Mouse (Mus musculus) left cerebral cortex, postnatal 4 days (tissue): ENCODE results near the gene Fam117a. TPM values are rescaled to one million over a fixed set of nuclear protein-coding genes. Genes with fewer than 3 reads are reported as not detected.

Experiments
- DNase-seq: peaks from one replicate; pipeline ENCODE4 v3.0.0-alpha.2; 2022
- intact Hi-C: fragments of 180-260 bp; cut with DNase I; formaldehyde crosslinking; loops from one replicate; pipeline ENCODE4 v1.15.1; 2025
- total RNA-seq, 2 experiments: library from RNA; stranded (reverse); gene quantifications; 2 replicates each; pipeline ENCODE4 v1.2.3; 2021

Gene Fam117a
- total RNA-seq, 2 experiments from 2014 or later: 4.5 to 4.8 TPM

DNA sequence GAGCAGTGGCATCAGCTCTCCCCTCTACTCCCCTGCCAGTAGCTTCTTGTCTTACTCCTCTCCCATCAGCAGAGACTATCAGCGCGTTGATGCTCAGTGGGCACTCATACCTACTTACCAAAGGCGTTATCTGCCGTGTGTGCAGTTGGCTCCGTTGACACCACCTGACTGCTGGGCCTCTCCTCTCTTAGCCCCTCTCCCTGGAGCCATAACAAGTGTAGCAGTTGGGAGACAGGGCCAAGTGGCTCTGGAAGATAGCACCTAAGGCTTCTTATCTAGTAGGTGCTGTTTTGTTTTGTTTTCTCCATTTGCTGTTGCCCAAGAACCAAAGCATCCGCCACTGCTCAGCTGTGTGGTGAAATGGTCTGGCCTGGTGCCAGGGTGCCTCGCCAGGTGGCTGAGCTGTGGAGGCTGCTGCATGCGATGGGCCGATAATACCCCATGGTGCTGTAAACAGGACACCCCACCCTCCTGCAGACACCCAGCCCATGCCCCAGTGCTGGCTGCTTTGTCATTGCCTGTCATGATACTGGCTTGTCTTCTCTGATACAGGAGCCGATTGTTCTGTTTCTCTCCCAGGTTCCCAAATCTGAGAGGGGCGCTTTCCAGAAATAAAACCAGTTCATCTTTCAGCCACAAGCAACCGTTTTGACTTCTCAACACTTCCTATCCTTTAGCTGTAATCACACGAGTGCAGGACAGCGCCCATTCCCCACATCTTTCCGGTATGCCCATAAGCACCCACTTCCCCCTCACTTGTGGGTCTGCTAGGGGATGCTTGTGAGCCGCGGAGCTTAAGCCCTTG is 19.9 kb downstream of the Fam117a start:
- intact Hi-C loops: no loop called here
- DNase-seq: peak; percentile 71

DNA sequence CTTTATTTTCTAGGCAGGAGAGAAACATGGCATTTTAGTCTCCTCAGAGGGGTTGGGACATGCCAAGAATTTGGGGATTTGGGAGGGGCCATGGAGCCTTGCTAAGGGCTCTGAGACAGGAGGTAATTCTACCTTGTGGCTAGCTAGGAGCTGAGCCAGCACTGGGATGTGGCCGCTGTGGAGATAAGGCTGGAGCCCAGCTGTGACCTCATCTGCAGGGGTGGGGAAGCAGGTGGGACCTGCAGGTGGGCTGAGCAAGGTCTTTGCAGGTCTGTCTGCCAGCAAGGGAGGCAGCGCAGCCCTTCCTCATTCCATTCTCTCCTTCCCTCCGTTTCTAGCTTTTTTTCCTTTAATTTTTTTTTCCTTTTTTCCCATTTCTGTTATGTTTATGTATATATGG is 21.4 kb downstream of the Fam117a start:
- DNase-seq: no peak
- intact Hi-C loops: no loop called here

- intact Hi-C loops: no loop called here
- no peak for DNase-seq
These were observed 27.6 kb downstream of the Fam117a start for GRCm38 (mm10) chr11:95364388-95364787.

DNA sequence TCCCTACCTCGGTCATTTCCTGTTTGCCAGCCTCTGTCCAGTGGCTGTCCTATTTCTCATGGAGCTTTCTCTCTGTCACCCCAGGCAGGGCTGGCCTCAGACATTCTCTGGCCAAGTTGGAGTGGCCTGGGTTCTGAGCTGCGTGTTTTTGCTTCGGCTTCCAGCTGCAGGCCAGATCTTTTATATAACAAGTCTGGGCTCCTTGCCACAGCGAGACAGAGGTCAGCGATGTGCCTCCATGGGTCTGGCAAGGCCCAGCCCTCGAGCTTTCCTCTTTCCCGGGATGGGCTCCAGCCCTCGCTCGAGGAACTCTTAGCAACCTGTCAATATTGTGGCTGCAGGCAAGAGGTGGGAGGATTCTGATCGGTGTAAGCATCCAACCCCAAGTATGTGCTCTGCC is 28.8 kb downstream of the Fam117a start:
- intact Hi-C loops: no loop called here
- peak; percentile 63 for DNase-seq

DNA sequence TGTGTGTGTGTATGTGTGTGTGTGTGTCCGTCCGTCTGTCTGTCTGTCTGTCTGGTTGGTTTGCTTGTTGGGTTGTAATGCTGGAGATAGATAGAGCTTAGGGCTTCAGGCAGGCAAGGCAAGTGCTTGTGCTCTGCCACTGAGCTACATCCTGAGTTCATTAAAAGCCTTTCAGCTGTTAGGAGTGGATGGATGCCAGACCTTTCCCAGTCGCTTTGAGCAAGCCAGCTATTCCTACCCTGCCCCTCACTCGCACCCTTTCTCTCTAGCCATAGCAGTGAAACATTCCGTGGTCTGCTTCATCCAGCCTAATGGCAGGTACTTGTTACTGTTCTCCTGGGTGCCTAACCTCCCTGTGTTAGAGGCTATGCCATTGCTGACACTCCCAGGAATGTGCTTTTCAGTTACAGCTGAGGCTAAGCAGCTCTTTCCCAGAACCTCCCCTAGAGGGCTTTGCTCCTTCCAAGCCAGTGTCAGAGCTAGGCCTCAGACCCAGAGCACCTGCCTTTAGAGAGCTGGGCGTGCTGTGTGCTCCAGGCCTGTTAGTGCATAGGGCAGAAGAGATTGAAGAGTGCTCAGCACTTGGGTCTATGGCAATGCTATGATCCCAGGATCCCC is 29.6 kb downstream of the Fam117a start:
- intact Hi-C loops: no loop called here
- peak; percentile 28 for DNase-seq

- no peak for DNase-seq
- intact Hi-C loops: no loop called here
These were observed 30.4 kb downstream of the Fam117a start for GRCm38 (mm10) chr11:95367011-95367735.

GRCm38 (mm10) chr11:95368231-95368823 is 31.5 kb downstream of the Fam117a start:
- intact Hi-C loops: no loop called here
- no peak for DNase-seq

DNA sequence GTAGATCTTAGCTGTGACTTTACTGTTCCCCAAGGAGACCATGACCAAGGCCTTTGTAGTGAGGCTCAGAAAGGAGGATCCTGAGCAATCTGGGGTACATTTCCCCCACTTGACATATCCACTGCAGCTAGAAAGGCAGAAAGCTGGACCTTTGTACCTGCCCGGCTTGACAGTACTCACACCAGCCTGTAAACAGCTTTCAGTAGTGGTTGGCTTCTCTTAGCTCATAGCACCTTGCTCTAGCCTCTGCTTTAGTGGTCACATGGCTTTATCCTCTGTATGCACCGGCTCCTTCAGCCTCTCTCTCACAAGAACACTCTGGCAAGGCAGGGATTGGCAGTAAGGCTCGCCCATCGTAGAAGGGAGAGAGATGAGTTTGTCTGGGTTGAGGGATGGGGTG is 32.1 kb downstream of the Fam117a start:
- no peak for DNase-seq
- intact Hi-C loops: no loop called here

- peak; percentile 69 for DNase-seq
- intact Hi-C loops: no loop called here
These were observed 33.4 kb downstream of the Fam117a start for GRCm38 (mm10) chr11:95369964-95370890.

GRCm38 (mm10) chr11:95371182-95371581 is 34.4 kb downstream of the Fam117a start:
- no peak for DNase-seq
- intact Hi-C loops: no loop called here

DNA sequence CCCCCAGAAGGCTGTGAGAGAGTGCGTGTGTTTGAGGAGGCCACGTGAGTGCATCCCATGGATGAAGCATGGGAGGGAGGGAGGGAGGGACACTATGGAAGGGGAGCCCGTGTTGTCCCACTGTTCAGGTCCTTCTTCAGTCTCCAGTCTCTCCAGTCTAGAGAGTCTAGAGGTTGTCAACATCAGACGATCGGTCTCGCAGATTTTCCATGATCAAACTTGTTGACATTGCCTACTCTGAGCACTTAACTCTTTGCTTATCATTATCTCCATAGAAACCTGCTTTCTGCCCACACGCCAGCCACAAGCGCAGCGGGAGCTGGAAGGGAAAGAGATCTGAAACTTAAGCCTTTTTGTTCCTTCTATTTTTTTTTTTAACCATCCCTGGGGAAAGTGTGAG is 42.1 kb downstream of the Fam117a start:
- no peak for DNase-seq
- intact Hi-C loops: no loop called here

DNA sequence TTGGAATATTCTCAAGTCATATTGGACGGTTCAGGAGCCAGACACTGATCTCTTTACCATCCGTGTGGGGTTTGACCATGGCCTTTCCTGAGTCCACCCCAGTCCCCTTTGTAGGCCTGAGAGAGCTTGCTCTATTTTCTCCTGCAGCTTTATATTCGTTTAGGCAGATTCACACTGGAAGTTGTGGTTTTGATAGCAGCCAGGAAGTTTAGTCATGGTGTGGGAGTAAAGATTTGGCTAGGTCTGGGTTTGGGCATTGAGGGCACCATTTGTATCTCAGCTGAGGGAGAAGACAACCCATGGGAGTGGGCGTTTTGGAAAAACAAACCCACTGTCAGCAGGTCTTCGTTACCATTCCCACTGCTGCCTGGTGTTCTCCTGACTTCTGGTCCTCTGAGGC is 42.7 kb downstream of the Fam117a start:
- intact Hi-C loops: no loop called here
- no peak for DNase-seq

DNA sequence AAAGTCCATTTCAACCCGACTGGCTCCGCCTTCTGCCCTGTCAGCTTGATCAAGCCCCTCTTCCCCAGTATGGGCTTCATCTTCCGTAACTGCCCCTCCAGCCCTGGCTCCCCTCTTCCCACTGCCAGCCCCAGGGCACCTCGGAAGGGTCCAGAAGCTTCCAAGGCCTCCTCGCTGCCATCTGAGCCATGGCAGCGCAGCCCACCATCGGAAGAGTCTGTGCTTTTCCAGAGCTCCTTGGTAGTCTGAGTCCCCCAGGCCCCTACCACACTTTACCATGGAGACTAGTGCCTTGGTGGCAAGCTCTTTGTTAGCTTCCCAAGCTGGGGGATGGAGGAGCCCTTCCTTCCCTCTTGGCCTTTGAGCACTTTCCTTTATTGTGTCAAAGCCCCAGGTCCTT is 43.9 kb downstream of the Fam117a start:
- intact Hi-C loops: no loop called here
- no peak for DNase-seq

- intact Hi-C loops: no loop called here
- no peak for DNase-seq
These were observed 44.3 kb downstream of the Fam117a start for GRCm38 (mm10) chr11:95381146-95381545.

DNA sequence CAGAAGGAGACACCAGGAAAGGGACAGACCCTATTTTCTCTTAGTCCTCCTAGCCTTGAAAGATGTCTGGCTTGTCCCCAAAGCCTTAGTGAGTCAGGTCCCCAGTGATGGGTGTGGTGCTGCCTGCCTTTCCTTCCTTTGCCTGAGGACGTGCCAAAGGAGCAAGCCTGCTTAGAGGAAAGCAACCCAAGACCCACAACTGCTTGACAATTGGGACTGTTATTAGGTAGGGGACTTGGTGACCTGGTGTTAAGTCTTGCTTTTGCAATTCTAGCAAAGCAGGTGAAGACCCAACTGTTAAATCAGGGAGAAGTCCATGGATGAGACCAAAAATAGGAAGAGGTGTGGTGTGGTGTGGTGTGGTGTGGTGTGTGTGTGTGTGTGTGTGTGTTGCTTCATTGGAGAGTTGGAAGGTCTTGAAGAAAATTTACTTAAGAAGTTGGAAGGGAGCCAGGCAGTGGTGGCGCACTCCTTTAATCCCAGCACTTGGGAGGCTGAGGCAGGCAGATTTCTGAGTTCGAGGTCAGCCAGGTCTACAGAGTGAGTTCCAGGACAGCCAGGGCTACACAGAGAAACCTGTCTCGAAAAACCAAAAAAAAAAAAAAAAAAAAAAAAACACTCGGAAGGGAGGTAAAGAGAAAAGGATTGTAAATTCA is 46.6 kb downstream of the Fam117a start:
- no peak for DNase-seq
- intact Hi-C loops: no loop called here

DNA sequence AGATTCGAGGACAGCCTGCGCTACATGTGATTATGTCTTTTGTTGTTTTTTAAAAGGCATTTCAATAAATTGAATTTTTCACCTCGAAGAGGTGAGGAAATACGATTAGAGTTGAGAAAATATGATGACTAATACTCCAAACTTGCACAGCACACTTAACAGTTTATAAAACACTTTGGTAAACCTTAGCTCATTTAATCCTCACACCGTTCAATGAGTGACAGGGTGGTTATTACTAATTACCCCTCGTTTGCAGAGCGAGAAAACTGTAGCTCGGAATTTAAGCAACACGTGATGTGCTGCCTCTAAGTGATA is 47.1 kb downstream of the Fam117a start:
- intact Hi-C loops: no loop called here
- no peak for DNase-seq

DNA sequence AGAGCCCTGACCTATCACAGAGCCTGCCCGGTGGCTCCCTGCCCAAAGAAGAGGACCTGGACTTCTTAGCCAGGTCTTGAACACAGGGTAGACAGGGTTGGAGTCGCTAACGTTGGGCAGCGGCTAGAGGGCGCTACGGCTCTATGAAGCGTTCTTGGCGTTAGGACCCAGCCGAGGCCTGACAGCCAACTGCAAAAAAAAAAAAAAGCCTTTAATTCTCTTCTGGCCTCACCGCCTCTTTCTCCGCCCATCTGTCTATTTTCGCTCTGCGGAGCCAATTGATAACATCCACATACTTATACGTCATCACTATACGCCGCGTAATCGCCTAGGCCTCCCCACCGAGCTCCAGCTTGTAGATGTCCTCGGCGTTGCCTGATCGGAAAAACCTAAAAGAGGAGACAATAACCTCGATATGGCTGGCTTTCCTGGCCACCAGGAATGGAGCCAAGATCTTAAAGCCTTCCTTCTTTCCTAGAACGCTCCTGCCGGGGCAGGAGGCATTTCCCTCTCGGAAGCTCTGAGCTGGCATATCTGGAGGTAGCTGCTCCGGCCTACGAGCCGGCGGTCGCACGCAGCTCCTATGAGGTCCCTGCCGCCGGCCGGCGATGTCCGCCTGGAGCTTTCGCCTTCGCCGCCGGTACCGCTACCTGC is 47.6 kb downstream of the Fam117a start, which contains the start of gene Slc35b1:
Slc35b1 (plus strand) TSS at position 374 of the 654 bp plus-strand sequence.
- intact Hi-C loops: no loop called here
- DNase-seq: peak; percentile 92

DNA sequence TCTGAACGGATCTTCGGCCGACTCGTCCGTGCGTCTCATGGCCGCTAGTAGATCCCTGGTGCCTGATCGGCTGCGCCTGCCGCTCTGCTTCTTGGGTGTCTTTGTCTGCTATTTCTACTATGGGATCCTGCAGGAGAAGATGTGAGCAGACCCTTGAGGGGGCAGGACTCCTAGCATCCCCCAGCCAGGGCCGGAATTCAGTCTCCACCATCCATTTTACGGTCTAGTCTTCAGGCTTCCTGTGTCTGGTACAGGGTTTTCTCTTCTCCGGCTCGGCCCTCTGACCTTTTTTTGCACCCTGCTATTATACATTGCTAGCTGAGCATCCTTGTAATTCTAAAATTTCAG is 48.1 kb downstream of the Fam117a start:
- intact Hi-C loops: no loop called here
- DNase-seq: no peak

- intact Hi-C loops: no loop called here
- DNase-seq: no peak
These were observed 50.5 kb downstream of the Fam117a start for GRCm38 (mm10) chr11:95387354-95387753.
